Mouse (Mus musculus) kidney, adult 2 months (tissue): ENCODE measurements at regions not wholly inside any gene's neighbourhood (a gene's known extent, or its start where the extent isn't known, plus 50 kb on each side); places are given as distances from the start of the nearest gene placed in this dataset.

Source experiments
- DNase-seq: peaks from one replicate; pipeline ENCODE4 v3.0.0; 2021
- H3K27ac ChIP-seq: fragments of 200-500 bp; 2 replicates; pipeline ENCODE4 v1.5.1; 2012; ENCODE audit warnings: low read depth, low read length, control low read depth, inconsistent platforms; ENCODE audit not compliant: insufficient read depth
- H3K27me3 ChIP-seq: fragments of 200-500 bp; replicated peaks from 2 replicates; pipeline ENCODE4 v1.6.1; 2012; ENCODE audit warnings: mild to moderate bottlenecking, moderate library complexity, low read length, inconsistent platforms; ENCODE audit not compliant: control insufficient read depth, insufficient read depth
- H3K36me3 ChIP-seq: fragments of 200-500 bp; 2 replicates; pipeline ENCODE4 v1.6.1; 2012; ENCODE audit warnings: mild to moderate bottlenecking, moderate library complexity, low read length, inconsistent platforms; ENCODE audit not compliant: control insufficient read depth, insufficient read depth
- H3K4me1 ChIP-seq: fragments of 200-500 bp; 2 replicates; pipeline ENCODE4 v1.6.1; 2011; ENCODE audit warnings: low read length; ENCODE audit not compliant: control insufficient read depth, insufficient read depth
- H3K4me3 ChIP-seq: fragments of 200-500 bp; 2 replicates; pipeline ENCODE4 v1.5.1; 2011; ENCODE audit warnings: mild to moderate bottlenecking, low read depth, low read length, control low read depth; ENCODE audit not compliant: insufficient read depth
- CTCF ChIP-seq: fragments of 200-500 bp; conservative IDR thresholded peaks from 2 replicates; pipeline ENCODE4 v1.5.1; 2011; ENCODE audit warnings: low read depth, mild to moderate bottlenecking, control low read depth, low read length, moderate library complexity, mixed read lengths; ENCODE audit not compliant: insufficient read depth, insufficient read length
- POLR2A ChIP-seq: fragments of 200-500 bp; IDR thresholded peaks from one replicate; pipeline ENCODE4 v1.6.1; 2011; ENCODE audit warnings: low read depth, low read length, control low read depth
- WGBS: fragments of 180-500 bp; shearing (Covaris S2); methylation state at CpG from one replicate; pipeline ENCODE4 v1.1.7; 2018; 5-methylcytosine and 5-hydroxymethylcytosine counted together

DNA sequence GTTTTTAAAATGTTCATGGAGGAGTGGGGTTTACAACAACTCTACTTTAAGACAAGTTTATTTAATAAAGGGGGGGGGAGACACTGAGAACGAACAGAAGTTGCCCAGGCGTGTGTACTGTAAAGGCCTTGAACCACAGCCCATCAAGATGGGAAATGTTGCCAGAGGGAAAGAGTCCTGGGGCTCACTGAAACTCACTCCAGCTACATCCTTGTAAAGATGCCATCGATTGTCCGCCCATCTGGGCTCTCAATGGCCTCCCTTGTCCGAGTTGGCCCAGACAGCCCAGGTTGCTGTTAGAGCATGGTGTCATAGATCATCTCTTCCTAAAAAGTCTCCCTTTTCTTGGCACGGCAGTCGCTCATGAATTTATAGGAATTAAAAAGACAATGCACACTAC is 462.7 kb upstream of the Gm19410 start:
- WGBS: 89% methylated on average over 7 of the region's 7 CpGs
- H3K36me3 ChIP-seq: no peaks in the 10 kb centered on the region
- H3K27me3 ChIP-seq: no peaks in the 10 kb centered on the region
- no peak for TF ChIP-seq CTCF
- TF ChIP-seq POLR2A: no peak
- no peak overlapping the region for H3K27ac ChIP-seq
- no peak overlapping the region for H3K4me3 ChIP-seq
- no peaks in the 10 kb centered on the region for H3K4me1 ChIP-seq
- no peak for DNase-seq

DNA sequence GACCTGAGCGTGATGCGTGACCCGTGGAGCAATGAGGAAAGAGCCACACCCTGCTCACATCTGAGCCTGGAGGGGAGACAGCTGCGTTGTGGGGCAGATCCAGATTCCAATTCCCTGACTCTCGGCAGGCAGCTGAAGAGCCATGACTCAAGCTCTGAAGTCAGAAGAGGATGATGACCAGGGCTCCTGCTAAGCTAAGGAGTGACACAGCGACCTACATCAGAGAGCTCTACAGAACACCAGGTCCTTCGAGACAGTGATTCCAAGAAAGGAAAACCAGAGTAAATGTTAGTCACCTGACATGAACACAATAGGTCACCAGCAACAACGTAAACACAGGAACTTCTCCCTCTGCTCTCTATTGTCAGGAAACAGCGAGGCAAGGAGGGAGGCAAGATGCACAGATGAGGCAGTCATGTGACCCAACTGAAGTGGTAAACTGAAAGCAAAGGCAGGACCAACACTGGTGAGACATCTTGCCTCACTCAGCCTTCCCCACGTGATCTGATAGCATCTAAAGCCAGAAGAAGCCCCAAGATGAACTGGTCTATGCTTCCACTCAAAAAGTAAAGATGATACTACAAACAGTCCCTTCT is 444.2 kb upstream of the Gm19410 start:
- H3K36me3 ChIP-seq: no peaks in the 10 kb centered on the region
- H3K4me1 ChIP-seq: no peaks in the 10 kb centered on the region
- 82% methylated on average over 10 of the region's 10 CpGs for WGBS
- H3K27me3 ChIP-seq: no peaks in the 10 kb centered on the region
- no peak overlapping the region for H3K4me3 ChIP-seq
- TF ChIP-seq CTCF: no peak
- TF ChIP-seq POLR2A: no peak
- DNase-seq: no peak
- H3K27ac ChIP-seq: no peak overlapping the region

- Histone ChIP-seq H3K36me3 (no peaks in the 10 kb centered on the region), H3K4me1 (no peaks in the 10 kb centered on the region), H3K27ac (no peak overlapping the region), H3K27me3 (no peaks in the 10 kb centered on the region), H3K4me3 (no peak overlapping the region)
- 44% methylated on average over 15 of the region's 15 CpGs for WGBS
- peak; percentile 1 for DNase-seq
- no peak for TF ChIP-seq CTCF
- no peak for TF ChIP-seq POLR2A
Measured at GRCm38 (mm10) chr8:35323180-35323975, 442.2 kb upstream of the Gm19410 start.
